Mouse (Mus musculus): ENCODE data around the gene Abraxas1.

DNA sequence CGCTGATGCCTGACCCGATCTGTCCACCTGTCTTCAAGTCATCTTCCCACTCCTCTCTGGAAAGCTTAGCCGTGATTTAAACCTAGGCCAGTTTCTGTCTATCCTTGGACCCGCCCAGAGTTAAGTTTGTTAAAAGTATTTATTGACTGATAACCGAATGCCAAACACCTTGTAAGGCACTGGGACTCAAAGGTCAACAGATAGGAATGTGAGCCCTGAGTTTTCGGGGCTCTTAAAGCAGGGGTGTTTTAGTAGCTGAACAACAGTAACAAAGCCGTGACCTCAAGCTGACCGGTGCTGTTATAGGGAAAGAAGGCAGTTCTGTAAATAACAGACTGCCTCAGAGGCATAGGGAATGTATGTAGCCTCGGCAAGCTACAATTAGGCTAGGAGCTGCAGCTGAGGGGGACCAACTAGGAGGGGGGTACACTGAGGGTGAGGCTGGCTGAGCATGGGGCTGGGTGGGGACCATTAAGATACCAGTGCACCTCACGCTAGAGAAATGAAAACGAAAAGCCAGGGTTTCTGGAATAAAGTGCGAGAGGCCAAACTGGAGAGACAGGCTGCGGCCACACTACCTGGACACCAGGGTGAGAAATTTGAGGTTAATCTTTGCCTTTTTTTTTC, 44.9 kb downstream of the Abraxas1 start:
- TF ChIP-seq CTCF (IDR thresholded peaks at IDR 0.05; ENCODE audit: low read depth, low read length) (no peak), TAL1 (conservative IDR thresholded peaks at IDR 0.05; ENCODE audit: low read depth, low read length) (no peak), GATA1 (IDR thresholded peaks at IDR 0.05; ENCODE audit: borderline replicate concordance, low read length) (no peak), GATA2 (IDR thresholded peaks at IDR 0.05; ENCODE audit: borderline replicate concordance, low read depth, low read length) (no peak)

All from G1E (cell line).